Mouse (Mus musculus) limb, embryonic 11.5 days (tissue): ENCODE data around the gene St6galnac3. TPM values are rescaled to one million over a fixed set of nuclear protein-coding genes. Genes with fewer than 3 reads are reported as not detected.

Source experiments
- ATAC-seq: fragments of 200-750 bp; cut with Nextera tagmentation; 2 replicates; pipeline ENCODE4 v1.8.0; 2017; ENCODE audit warnings: low read depth; ENCODE audit not compliant: insufficient number of reproducible peaks, low FRiP score, low TSS enrichment
- DNase-seq: peaks from one replicate; pipeline ENCODE4 v3.0.0-alpha.2; 2015; ENCODE audit warnings: low spot score
- H3K27ac ChIP-seq: fragments of 300-500 bp; sonication (generic); replicated peaks from 2 replicates; pipeline ENCODE4 v1.5.1; 2014; ENCODE audit warnings: low read depth, mild to moderate bottlenecking, low read length
- H3K27me3 ChIP-seq: fragments of 300-500 bp; sonication (generic); 2 replicates; pipeline ENCODE4 v1.6.1; 2014; ENCODE audit warnings: mild to moderate bottlenecking, low read length, mixed read lengths; ENCODE audit not compliant: control insufficient read depth, insufficient read depth
- H3K36me3 ChIP-seq: fragments of 300-500 bp; sonication (generic); 2 replicates; pipeline ENCODE4 v1.6.1; 2014; ENCODE audit warnings: mild to moderate bottlenecking, low read length, moderate library complexity, mixed read lengths; ENCODE audit not compliant: control insufficient read depth, insufficient read depth
- H3K4me1 ChIP-seq: fragments of 300-500 bp; sonication (generic); 2 replicates; pipeline ENCODE4 v1.6.1; 2014; ENCODE audit warnings: low read length, mixed read lengths; ENCODE audit not compliant: control insufficient read depth, insufficient read depth
- H3K4me2 ChIP-seq: fragments of 300-500 bp; sonication (generic); 2 replicates; pipeline ENCODE4 v1.6.1; 2014; ENCODE audit warnings: low read depth, mild to moderate bottlenecking, moderate library complexity; ENCODE audit not compliant: severe bottlenecking
- H3K4me3 ChIP-seq: fragments of 300-500 bp; sonication (generic); 2 replicates; pipeline ENCODE4 v1.5.1; 2014; ENCODE audit warnings: low read depth, low read length
- H3K9ac ChIP-seq: fragments of 300-500 bp; sonication (generic); 2 replicates; pipeline ENCODE4 v1.6.1; 2014; ENCODE audit warnings: mild to moderate bottlenecking, low read length
- H3K9me3 ChIP-seq: fragments of 300-500 bp; sonication (generic); 2 replicates; pipeline ENCODE4 v1.6.1; 2016; ENCODE audit warnings: low read length; ENCODE audit not compliant: control insufficient read depth
- WGBS: fragments of 180-500 bp; shearing (Covaris S2); extraction: QIAGEN DNeasy Blood & Tissue Kit; methylation state at CpG from one replicate; pipeline ENCODE4 v1.1.7; 2014; 5-methylcytosine and 5-hydroxymethylcytosine counted together
- polyA plus RNA-seq: library from polyadenylated mRNA; unstranded; fragments of >200 nt; fragmentation: Nextera tagmentation; extraction: Ambion mirVana; gene quantifications from 2 replicates; pipeline ENCODE4 v1.2.1, GENCODE M21; 2014

St6galnac3 gene
- polyA plus RNA-seq, 1 experiment from 2014 or later, result 51.2 TPM

DNA sequence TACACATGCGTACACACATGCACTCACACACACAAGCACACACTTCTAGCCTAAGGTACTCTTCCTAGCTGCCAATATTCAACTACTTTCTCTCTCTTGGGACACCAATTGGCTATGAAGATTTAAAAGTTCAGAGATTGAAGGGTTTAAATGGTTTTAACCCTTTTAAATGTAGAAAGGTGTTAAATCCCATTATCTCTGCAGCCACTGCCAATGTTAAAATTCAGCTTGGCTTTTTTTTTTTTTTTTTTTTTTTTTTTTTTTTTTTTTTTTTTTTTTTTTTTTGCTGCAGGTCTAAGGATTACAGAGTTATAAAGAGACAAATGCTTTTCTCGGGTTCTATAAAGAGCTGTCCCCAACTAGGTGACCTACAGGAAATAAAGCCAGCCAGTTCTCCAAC lies 216.4 kb downstream of the St6galnac3 start:
- Histone ChIP-seq H3K9me3 (no peaks in the 10 kb centered on the region), H3K36me3 (no peaks in the 10 kb centered on the region), H3K4me1 (no peaks in the 10 kb centered on the region), H3K27me3 (no peaks in the 10 kb centered on the region), H3K4me2 (no peak overlapping the region), H3K4me3 (no peak overlapping the region), H3K27ac (no peak overlapping the region), H3K9ac (no peak overlapping the region)
- ATAC-seq, result no peak
- no peak for DNase-seq
- WGBS, result 90% methylated on average over 2 of the region's 2 CpGs

DNA sequence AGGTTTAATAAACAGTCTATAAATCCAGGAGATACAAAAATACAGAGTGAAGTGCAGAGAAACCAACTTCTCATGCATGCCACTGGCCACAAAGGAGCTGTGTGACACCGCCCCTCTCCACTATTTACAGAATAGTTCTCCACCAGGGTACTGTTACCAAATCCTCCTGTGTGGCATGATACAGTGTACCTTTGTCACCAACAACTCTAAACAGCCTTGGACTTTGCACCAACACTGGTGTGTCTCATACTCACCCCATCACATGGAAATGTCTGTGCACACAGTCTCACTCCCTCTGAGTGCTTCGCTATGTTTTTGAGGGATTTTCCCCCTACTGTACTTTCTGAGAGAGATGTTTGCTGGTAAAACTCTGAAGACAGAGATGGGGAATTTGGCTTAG lies 217.4 kb downstream of the St6galnac3 start:
- Histone ChIP-seq H3K4me3 (no peak overlapping the region), H3K36me3 (no peaks in the 10 kb centered on the region), H3K9ac (no peak overlapping the region), H3K4me1 (no peaks in the 10 kb centered on the region), H3K27ac (no peak overlapping the region), H3K9me3 (no peaks in the 10 kb centered on the region), H3K4me2 (no peak overlapping the region), H3K27me3 (no peaks in the 10 kb centered on the region)
- ATAC-seq (no peak), DNase-seq (no peak)
- 92% methylated on average over 2 of the region's 2 CpGs for WGBS

DNA sequence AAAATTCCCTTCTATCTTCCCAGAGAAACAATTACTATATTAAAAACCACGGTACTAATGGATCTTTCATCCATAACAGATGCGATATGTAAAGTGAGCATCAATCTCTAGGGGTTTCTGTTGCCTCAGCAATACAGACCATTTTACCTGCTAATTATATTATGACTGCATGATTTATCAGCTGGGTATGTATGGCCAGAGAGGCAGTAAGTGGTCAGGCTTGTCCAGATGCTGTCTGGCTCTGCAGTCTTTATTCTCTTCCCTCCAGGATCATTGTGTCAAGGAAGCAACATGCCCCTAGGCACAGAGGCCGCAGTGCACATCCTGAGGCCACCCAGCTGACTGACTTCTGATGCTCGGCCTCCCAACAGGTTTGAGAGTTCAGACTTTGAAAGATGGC lies 222.5 kb downstream of the St6galnac3 start:
- no peaks in the 10 kb centered on the region for H3K4me1 ChIP-seq
- WGBS, result 71% methylated on average over 4 of the region's 4 CpGs
- DNase-seq, result no peak

DNA sequence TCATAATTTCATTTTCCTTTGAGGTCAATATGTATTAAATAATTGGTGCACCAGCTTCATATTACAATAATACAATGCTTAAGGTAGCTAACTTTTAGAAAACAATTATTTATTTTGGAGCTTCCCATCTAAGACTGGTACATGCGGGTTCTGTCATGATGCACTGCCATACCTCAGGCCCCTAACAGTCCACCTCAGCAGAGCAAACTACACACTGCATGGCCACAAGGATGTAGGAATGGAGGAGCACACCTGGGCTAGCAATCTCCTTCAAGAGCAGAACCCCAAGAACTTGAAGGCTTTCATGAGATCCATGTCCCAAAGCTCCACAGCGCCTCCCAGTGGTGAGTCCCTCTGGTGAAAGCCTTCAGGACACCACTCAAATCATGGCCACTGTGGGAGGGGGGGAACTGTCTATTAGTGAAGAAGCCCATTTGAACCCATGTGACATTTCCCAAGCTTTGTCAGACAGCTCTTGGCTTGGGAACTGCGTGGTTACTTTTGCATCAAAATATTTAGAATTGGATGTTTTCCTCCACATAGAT lies 223.6 kb downstream of the St6galnac3 start:
- Histone ChIP-seq H3K27ac (no peak overlapping the region), H3K4me2 (no peak overlapping the region), H3K36me3 (no peaks in the 10 kb centered on the region), H3K27me3 (no peaks in the 10 kb centered on the region), H3K4me3 (no peak overlapping the region), H3K4me1 (no peaks in the 10 kb centered on the region), H3K9ac (no peak overlapping the region), H3K9me3 (no peaks in the 10 kb centered on the region)
- ATAC-seq, result peak; percentile 44; the same call in 1 of the 2 replicates
- DNase-seq, result peak; percentile 82
- WGBS, result 62% methylated on average over 3 of the region's 3 CpGs

More for the DNA sequence above, 222.5 kb downstream of the St6galnac3 start:
- Histone ChIP-seq H3K4me2 (no peak overlapping the region), H3K9ac (no peak overlapping the region), H3K27ac (no peak overlapping the region), H3K9me3 (no peaks in the 10 kb centered on the region), H3K27me3 (no peaks in the 10 kb centered on the region), H3K36me3 (no peaks in the 10 kb centered on the region), H3K4me3 (no peak overlapping the region)
- ATAC-seq, result no peak

DNA sequence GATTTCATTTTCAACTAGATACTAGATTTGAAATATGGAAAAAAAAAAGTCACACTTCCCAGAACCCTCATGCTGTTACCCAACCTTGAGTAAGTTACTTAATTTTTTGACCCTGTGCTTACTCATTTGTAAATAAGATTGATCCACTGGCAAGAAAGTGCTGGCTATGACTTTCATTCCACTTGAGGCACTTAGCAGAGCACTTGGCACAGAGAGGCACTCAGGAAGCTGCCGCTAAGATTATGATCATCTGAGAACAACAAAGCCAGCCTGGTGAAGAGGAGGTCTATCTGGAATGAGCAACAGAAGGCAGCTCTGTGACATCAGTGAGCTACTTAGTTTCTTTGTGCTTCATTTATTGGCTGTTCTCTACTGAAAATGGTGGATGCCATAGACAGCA lies 232.0 kb downstream of the St6galnac3 start:
- no peaks in the 10 kb centered on the region for H3K27me3 ChIP-seq
- DNase-seq, result no peak
- H3K4me2 ChIP-seq, result no peak overlapping the region
- H3K9me3 ChIP-seq, result no peaks in the 10 kb centered on the region
- 88% methylated on average over 1 of the region's 1 CpGs for WGBS
- H3K36me3 ChIP-seq, result no peaks in the 10 kb centered on the region
- no peak for ATAC-seq
- peaks cover 4% of the 10 kb centered on the region; the same call in 1 of the 2 replicates for H3K4me1 ChIP-seq
- no peak overlapping the region for H3K4me3 ChIP-seq
- H3K9ac ChIP-seq, result no peak overlapping the region
- no peak overlapping the region for H3K27ac ChIP-seq

DNA sequence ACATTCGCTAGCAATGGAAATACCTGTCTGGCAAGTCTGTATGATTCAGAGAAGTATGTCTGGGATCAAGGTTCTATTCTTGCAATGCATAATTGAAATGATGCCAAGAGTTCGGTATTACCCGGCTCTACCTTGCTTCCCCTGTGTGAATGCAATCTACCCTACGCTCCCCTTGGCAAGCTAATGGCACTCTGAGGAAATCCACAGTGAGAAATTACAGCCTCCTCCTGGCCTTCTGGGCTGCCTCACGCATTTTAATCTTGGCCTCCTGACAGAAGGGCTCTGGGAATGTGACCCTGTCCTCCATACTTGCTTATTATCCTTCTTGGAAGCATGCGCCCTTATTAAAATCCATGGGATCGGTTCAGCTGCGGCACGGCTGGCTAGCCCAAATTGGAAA lies 235.3 kb downstream of the St6galnac3 start:
- Histone ChIP-seq H3K4me2 (no peak overlapping the region), H3K9ac (no peak overlapping the region), H3K27me3 (no peaks in the 10 kb centered on the region), H3K4me1 (peaks cover 4% of the 10 kb centered on the region; the same call in 1 of the 2 replicates), H3K27ac (no peak overlapping the region), H3K9me3 (no peaks in the 10 kb centered on the region), H3K4me3 (no peak overlapping the region), H3K36me3 (no peaks in the 10 kb centered on the region)
- ATAC-seq (no peak), DNase-seq (no peak)
- 85% methylated on average over 9 of the region's 9 CpGs for WGBS

DNA sequence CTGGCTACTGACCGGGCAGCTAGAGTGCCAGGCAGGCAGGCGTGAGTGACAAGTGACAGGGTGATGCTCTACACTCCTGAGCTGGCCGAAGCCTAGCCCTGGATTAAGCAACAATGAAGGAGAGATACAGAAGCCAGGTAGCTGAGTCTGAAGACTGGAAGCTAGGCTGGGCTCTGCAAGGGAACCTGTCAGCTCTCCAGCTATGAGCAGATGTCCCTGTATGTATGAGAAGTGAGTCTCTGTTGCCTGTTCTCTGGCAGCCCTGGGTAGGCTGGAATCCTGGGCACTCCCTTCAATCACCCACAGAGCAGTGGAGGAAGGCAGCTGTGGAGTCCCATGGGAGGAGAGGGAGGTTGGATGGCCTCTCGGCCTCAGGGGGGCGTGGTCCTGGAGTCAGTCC lies 236.0 kb downstream of the St6galnac3 start:
- DNase-seq (no peak), ATAC-seq (no peak)
- H3K27me3 ChIP-seq, result no peaks in the 10 kb centered on the region
- H3K4me2 ChIP-seq, result no peak overlapping the region
- no peaks in the 10 kb centered on the region for H3K9me3 ChIP-seq
- H3K4me1 ChIP-seq, result peaks cover 4% of the 10 kb centered on the region; the same call in 1 of the 2 replicates
- H3K27ac ChIP-seq, result no peak overlapping the region
- no peak overlapping the region for H3K4me3 ChIP-seq
- no peaks in the 10 kb centered on the region for H3K36me3 ChIP-seq
- peak overlapping the region; percentile 2; the same call in 1 of the 2 replicates for H3K9ac ChIP-seq
- 62% methylated on average over 5 of the region's 5 CpGs for WGBS

DNA sequence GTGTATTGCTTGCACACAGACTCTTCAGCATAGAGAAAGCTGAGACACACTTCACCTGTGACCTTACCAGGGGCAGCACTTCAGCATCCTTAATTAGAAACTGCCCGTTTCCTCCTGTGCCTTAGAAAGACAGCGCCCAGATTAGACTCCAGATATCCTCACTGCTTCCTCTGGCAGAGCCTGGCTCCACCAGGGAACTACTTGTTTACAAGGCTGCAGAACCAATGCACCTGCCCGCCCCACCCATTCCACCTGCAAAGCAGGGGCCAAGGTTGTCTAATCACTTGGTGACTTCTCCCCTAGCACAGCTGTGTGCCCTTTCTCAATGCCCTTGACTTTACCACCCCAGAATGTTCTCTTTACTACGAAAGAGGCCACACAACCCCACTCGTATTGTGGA lies 239.8 kb downstream of the St6galnac3 start:
- Histone ChIP-seq H3K4me2 (no peak overlapping the region), H3K36me3 (no peaks in the 10 kb centered on the region), H3K9me3 (no peaks in the 10 kb centered on the region), H3K27ac (no peak overlapping the region), H3K27me3 (no peaks in the 10 kb centered on the region), H3K4me3 (no peak overlapping the region), H3K4me1 (peaks cover 6% of the 10 kb centered on the region), H3K9ac (no peak overlapping the region)
- 74% methylated on average over 5 of the region's 5 CpGs for WGBS
- ATAC-seq (no peak), DNase-seq (no peak)

DNA sequence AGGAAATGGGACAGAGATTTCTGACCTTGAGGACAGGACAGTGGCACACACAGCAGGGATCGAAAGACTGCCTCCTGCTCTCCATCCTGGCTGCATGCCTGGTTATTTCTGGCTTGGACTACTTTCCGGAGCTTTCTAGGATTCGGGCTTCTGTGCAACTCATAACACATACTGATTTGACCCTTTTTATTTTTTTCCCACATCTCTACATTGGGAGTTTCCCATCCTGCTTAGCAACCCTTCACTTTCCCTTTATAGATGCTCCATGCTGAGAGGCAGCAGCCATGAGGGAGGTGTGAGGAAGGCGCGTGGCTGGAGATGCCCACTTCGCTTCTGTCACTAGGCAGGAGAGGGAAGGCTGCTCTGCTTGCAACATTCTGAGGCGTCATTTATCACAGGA lies 240.3 kb downstream of the St6galnac3 start:
- WGBS, result 78% methylated on average over 7 of the region's 7 CpGs
- Histone ChIP-seq H3K4me2 (no peak overlapping the region), H3K4me1 (peaks cover 6% of the 10 kb centered on the region), H3K9me3 (no peaks in the 10 kb centered on the region), H3K27me3 (no peaks in the 10 kb centered on the region), H3K27ac (no peak overlapping the region), H3K9ac (no peak overlapping the region), H3K36me3 (no peaks in the 10 kb centered on the region), H3K4me3 (no peak overlapping the region)
- DNase-seq, result no peak
- no peak for ATAC-seq
